Mouse (Mus musculus): ENCODE results near the gene Fam50b.

The Fam50b gene

GRCm38 (mm10) chr13:34794426-34794825 is 59.8 kb downstream of the Fam50b start:
- no peak for DNase-seq (ENCODE audit: low spot score)
